Mouse (Mus musculus): ENCODE data around the gene Zfp11. TPM values are rescaled to one million over a fixed set of nuclear protein-coding genes. Genes with fewer than 3 reads are reported as not detected.

Zfp11 gene
- total RNA-seq, 1 experiment from 2014 or later = 2.9 TPM

- peak; percentile 81 for DNase-seq
Observed at GRCm38 (mm10) chr5:129611060-129611459, 58.8 kb downstream of the Zfp11 start.

GRCm38 (mm10) chr5:129607476-129607875 is 62.4 kb downstream of the Zfp11 start:
- DNase-seq = no peak

Other genes with a start within 250 kb of the Zfp11 start
- 57.9 and 65.5 TPM in 2 replicates for gene Sfswap, start 168.9 kb downstream of the Zfp11 start, total RNA-seq (2021)
- gene Mmp17, start 85.9 kb downstream of the Zfp11 start, total RNA-seq (2021) = 1.2 and 1.7 TPM in 2 replicates
- gene Sept14, start 38.4 kb upstream of the Zfp11 start, total RNA-seq (2021) = not detected in 2 replicates
- gene Mrps17, start 45.4 kb upstream of the Zfp11 start, total RNA-seq (2021) = 90.9 and 98.1 TPM in 2 replicates
- 116 and 119 TPM in 2 replicates for gene Nipsnap2, start 55.0 kb upstream of the Zfp11 start, total RNA-seq (2021)
- gene Psph, start 117.3 kb upstream of the Zfp11 start, total RNA-seq (2021) = 25.3 and 26.7 TPM in 2 replicates
- gene Sumf2, start 176.9 kb upstream of the Zfp11 start, total RNA-seq (2021) = 39.5 and 44.8 TPM in 2 replicates
- gene Chchd2, start 217.4 kb upstream of the Zfp11 start, total RNA-seq (2021) = 932 and 939 TPM in 2 replicates
- gene Zbed5, start 225.6 kb upstream of the Zfp11 start, total RNA-seq (2021) = 1.6 and 1.7 TPM in 2 replicates
- 1.2 and 1.7 TPM in 2 replicates for gene Phkg1, start 228.4 kb upstream of the Zfp11 start, total RNA-seq (2021)
- gene Nupr1l, start 238.4 kb upstream of the Zfp11 start, total RNA-seq (2021) = 4.3 and 5.9 TPM in 2 replicates

Measured in adrenal gland, postnatal 14 days (tissue).